Mouse (Mus musculus) urinary bladder, postnatal 4 days (tissue): Measurements from ENCODE around the gene Rps6ka2.
"Not testable (repeated sequence)": the region's sequence is repeated elsewhere in the genome, so short reads cannot be mapped to it uniquely, and the experiment has no call there.

Experiments
- DNase-seq, 2 experiments: peaks; one replicate each; pipeline ENCODE4 v3.0.0; 2021 to 2022; ENCODE audit warnings: low spot score in 2 of 2

Gene Rps6ka2

GRCm38 (mm10) chr17:7170304-7171295 lies 685 bp downstream of the Rps6ka2 start:
- no peak for DNase-seq

DNA sequence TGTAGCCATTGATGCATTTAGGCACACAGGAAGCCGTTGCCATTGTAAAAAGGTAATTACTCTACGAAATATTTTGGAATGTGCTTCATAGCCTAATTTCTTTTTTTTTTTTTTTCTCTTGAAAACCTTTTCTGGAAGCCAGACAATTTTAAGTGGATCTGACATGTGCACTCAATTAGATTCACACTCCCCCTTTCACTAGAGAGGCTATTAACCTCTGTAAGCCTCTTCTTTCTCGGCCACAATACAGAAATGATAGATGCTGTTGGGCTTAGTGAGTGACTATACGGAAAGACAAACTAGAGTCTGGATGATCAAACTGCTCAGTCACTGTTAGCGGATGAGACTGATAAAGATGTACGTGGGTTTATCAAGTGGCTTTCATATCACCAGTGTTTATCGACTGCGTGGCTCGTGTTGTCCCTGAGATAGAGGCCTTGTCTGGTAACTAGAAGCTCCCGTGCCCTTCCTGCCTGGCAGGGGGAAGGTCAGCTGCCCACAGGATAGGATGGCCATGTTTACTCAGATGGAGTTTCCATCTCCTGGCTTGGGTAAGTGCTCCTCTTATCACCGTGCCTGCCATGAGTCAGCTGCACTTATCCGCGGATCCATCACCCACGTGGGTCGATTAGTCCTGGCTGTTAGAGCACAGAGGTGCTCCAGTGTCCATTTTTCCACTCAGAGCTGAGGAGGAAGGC lies 3.6 kb downstream of the Rps6ka2 start:
- no peak for DNase-seq

DNA sequence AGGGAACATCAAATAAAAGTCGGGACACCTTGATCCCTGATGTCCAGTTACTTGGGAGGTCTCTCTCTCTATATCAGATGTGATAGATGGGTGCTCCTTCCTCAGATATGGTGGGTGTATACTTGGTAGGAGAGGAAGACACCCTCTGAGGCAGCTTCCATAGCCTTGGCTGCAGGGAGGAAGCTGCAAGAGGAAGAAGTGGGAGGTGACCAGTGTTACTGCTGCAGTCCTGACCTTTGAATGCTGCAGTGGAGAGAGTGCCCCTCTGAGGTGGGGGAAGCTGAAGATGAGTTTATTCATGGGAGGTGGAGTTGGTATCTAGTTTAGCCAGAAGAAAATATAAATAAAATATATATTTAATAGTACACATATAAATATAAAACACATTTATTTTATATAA lies 5.4 kb downstream of the Rps6ka2 start:
- DNase-seq, result no peak

GRCm38 (mm10) chr17:7176394-7176793 lies 6.5 kb downstream of the Rps6ka2 start:
- no peak for DNase-seq

GRCm38 (mm10) chr17:7178196-7178595 lies 8.3 kb downstream of the Rps6ka2 start:
- no peak for DNase-seq

- DNase-seq, result no peak
Observed at GRCm38 (mm10) chr17:7182187-7182586, 12.3 kb downstream of the Rps6ka2 start.

GRCm38 (mm10) chr17:7187037-7187436 lies 17.1 kb downstream of the Rps6ka2 start:
- not testable (repeated sequence) for DNase-seq

DNA sequence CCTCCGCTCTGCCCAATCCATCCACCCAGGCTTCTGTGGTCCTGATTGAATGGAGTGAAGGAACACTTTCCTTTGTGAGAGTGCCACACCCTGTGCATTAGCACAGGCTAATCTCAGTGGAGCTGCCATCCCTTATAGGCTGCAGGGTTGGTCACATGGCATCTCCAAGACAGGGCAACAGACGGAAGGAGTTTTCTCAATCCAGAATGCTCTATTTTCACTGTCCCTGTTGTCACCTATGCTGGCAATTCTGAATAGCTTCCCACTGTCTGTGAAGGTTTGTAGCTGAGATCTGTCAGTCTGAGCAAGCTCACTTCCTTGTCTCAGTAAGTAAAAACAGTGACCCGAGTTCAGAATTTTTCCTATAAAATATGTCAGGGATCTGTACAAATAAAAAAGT lies 19.5 kb downstream of the Rps6ka2 start:
- no peak for DNase-seq

DNA sequence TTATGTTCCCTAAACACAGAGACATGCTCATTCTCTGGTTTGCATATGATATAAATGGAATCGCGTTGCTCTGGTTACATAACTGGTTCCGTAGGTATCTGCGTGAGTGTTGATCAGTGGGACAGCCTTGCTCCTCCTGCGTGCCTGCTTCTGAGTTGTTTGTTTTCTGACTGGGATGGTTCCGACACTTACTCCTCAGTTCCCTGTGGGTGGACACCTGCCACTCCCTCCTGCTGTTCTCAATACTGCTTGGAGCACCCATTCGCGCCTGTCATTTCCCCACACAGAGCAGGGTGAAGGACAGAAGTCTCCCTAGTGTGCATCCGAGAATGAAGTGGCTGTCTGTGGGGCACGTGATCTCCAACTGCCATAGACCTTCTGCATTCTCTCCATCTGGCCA lies 20.1 kb downstream of the Rps6ka2 start:
- DNase-seq, result no peak

GRCm38 (mm10) chr17:7194140-7194840 lies 24.4 kb downstream of the Rps6ka2 start:
- no peak for DNase-seq

- DNase-seq, result no peak
Observed at GRCm38 (mm10) chr17:7197121-7197925, 27.4 kb downstream of the Rps6ka2 start.

GRCm38 (mm10) chr17:7204771-7205406 lies 35.0 kb downstream of the Rps6ka2 start:
- DNase-seq, result no peak

DNA sequence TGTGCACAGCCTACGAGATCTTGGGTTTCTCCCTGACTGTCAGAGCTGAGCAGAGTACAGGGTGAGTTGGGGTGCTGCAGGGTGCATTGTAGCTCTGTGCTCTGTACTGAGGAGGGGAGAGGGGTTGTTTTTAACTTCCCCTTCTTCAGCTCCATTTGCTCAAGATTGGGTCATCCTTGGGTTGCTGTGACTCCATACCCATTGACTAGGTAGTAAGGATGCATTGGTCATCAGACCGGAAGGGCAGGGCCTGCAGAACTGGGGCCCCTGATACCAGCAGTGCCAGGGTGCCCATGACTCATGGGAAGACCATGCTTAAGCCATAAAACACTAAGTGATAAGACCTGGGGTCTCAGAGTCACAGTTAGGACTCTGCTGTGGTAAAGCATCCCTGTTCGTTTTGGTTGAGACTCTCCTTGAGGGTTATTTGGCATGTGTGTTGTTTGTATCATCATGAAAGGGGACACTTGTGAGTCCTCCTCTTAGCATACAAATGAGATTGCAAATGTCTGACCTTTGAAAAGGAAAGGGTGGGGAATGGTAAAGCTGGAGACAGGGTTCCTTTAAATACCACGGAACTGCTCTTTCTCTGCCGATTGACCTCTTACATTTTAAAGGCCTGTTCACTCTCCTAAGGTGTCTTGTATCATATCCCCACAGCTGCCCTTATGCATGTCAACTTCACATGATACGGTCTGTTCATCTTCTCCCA lies 36.7 kb downstream of the Rps6ka2 start:
- DNase-seq, result no peak

- no peak for DNase-seq
Observed at GRCm38 (mm10) chr17:7210648-7211047, 40.7 kb downstream of the Rps6ka2 start.

DNA sequence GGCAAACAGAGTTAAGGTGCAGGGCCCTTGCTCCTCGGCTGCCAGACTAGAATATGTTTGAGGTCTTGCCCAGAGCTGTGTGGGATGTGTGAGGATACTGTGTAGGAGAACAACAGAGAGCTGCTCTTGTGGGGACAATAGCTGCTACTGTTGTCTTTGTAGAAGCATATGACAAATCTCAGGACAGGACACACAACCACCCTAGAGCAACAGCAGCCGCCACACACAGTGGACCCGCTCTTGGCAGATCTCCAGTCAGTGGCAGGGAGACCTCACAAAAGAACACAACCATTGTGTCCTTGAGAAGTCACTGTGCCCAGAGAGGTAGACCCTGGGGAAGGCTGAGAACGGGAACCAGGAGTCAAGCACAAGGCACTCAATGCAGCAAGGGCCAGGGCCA lies 42.0 kb downstream of the Rps6ka2 start:
- no peak for DNase-seq

GRCm38 (mm10) chr17:7213214-7213613 lies 43.3 kb downstream of the Rps6ka2 start:
- no peak for DNase-seq

- no peak for DNase-seq
Observed at GRCm38 (mm10) chr17:7214061-7214460, 44.1 kb downstream of the Rps6ka2 start.

- no peak for DNase-seq
Observed at GRCm38 (mm10) chr17:7217791-7218329, 47.9 kb downstream of the Rps6ka2 start.

DNA sequence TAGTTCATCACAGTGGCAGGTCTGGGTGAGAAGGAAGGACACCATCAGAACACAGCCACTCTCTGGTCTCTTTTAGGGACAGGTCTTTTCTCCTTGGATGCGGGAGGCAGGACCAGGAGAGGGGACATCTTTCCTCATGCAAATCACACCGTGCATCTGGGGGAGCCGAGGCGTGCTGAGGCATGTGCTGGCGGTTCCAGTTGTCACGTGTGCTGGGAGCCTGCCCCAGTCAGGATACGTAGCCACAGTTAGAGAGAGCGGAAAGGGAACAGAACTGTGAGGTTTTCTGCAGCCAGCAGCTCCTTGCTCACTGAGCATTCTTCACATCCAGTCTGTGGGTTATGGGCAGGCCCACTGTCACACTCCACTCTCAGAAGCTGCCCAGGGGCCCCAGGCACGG lies 48.5 kb downstream of the Rps6ka2 start:
- DNase-seq, result no peak
